11 mouse cellular contexts compared by ENCODE assay signal in genomic region chr8:120152636-120153035, GRCm38 (mm10). TPM values are rescaled to one million over a fixed set of nuclear protein-coding genes. Genes with fewer than 3 reads are reported as not detected.
DNase-seq lines count a peak whose midpoint lies in the region; ATAC-seq and TF ChIP-seq lines count a peak whose summit lies in the region.
"Had no signal": no experiment of that assay in that cellular context is flagged by ENCODE, and none has a peak within 500 bp of the region (broad histone marks: within the 10 kb centered on the region; RNA-seq: fewer than 3 reads in every experiment).

No protein-coding gene starts in this region.

- no peaks in the 10 kb centered on the region for H3K27me3 ChIP-seq in hindbrain, postnatal 0 days (ENCODE audit: insufficient read depth, low read length)
- no peaks in the 10 kb centered on the region for H3K27me3 ChIP-seq in hindbrain, embryonic 13.5 days
- peaks cover 6% of the 10 kb centered on the region; the same call in 1 of the 2 replicates for H3K27me3 ChIP-seq in E14TG2a.4 (ENCODE audit: insufficient read depth, low read length)
- H3K27me3 ChIP-seq in lung, embryonic 15.5 days = 0 out of 2 replicates have a peak, but pooled peaks cover 7% of the 10 kb centered on the region
- H3K27me3 ChIP-seq: limb, embryonic 15.5 days had no signal

- peaks cover 7% of the 10 kb centered on the region; the same call in 1 of the 2 replicates for H3K4me1 ChIP-seq in hindbrain, postnatal 0 days (ENCODE audit: insufficient read depth, low read length)
- peaks cover 14% of the 10 kb centered on the region for H3K4me1 ChIP-seq in hindbrain, embryonic 13.5 days (replicated peaks)
- peaks cover 29% of the 10 kb centered on the region for H3K4me1 ChIP-seq in E14TG2a.4 (replicated peaks; ENCODE audit: low read depth, low read length)
- H3K4me1 ChIP-seq in bone marrow macrophage, adult 2 months (ENCODE audit: control insufficient read depth, insufficient read depth, low read length) = peaks cover 31% of the 10 kb centered on the region
- H3K4me1 ChIP-seq in lung, embryonic 15.5 days = no peaks in the 10 kb centered on the region

- no peak overlapping the region for H3K9ac ChIP-seq in hindbrain, postnatal 0 days (replicated peaks; ENCODE audit: low read length)
- H3K9ac ChIP-seq in hindbrain, embryonic 13.5 days = no peak overlapping the region
- H3K9ac ChIP-seq in lung, embryonic 15.5 days = no peak overlapping the region
- H3K9ac ChIP-seq: intestine, embryonic 15.5 days; limb, embryonic 15.5 days had no signal

- H3K4me2 ChIP-seq in hindbrain, postnatal 0 days (ENCODE audit: low read depth, low read length) = no peak overlapping the region
- H3K4me2 ChIP-seq in hindbrain, embryonic 13.5 days = no peak overlapping the region
- no peak overlapping the region for H3K4me2 ChIP-seq in lung, embryonic 15.5 days
- H3K4me2 ChIP-seq: intestine, embryonic 15.5 days; limb, embryonic 15.5 days had no signal

- ATAC-seq in hindbrain, postnatal 0 days = no peak
- no peak for ATAC-seq in hindbrain, embryonic 13.5 days (ENCODE audit: low FRiP score)
- ATAC-seq in lung, embryonic 15.5 days (ENCODE audit: borderline replicate concordance, extremely low read depth, low FRiP score, low TSS enrichment) = no peak; the same call in 1 of the 2 replicates
- ATAC-seq: intestine, embryonic 15.5 days had no signal

- H3K27ac ChIP-seq in hindbrain, postnatal 0 days = no peak overlapping the region
- H3K27ac ChIP-seq in hindbrain, embryonic 13.5 days = no peak overlapping the region
- peak overlapping the region; percentile 57 for H3K27ac ChIP-seq in bone marrow macrophage, adult 2 months (ENCODE audit: insufficient read depth, low read depth, low read length)
- H3K27ac ChIP-seq in lung, embryonic 15.5 days = peak overlapping the region; percentile 69
- H3K27ac ChIP-seq: intestine, embryonic 15.5 days; limb, embryonic 15.5 days had no signal

- no peaks in the 10 kb centered on the region for H3K9me3 ChIP-seq in hindbrain, postnatal 0 days (ENCODE audit: low read length)
- H3K9me3 ChIP-seq in hindbrain, embryonic 13.5 days = no peaks in the 10 kb centered on the region
- peaks cover 5% of the 10 kb centered on the region for H3K9me3 ChIP-seq in E14TG2a.4 (ENCODE audit: low read length)
- H3K9me3 ChIP-seq in lung, embryonic 15.5 days = no peaks in the 10 kb centered on the region
- H3K9me3 ChIP-seq: intestine, embryonic 15.5 days; limb, embryonic 15.5 days had no signal

- H3K4me3 ChIP-seq in hindbrain, postnatal 0 days (ENCODE audit: low read length) = no peak overlapping the region
- H3K4me3 ChIP-seq in hindbrain, embryonic 13.5 days = no peak overlapping the region
- peak overlapping the region; percentile 63 for H3K4me3 ChIP-seq in E14TG2a.4 (replicated peaks; ENCODE audit: low read length)
- peak overlapping the region; percentile 4 for H3K4me3 ChIP-seq in bone marrow macrophage, adult 2 months (ENCODE audit: insufficient read depth, low read length)
- H3K4me3 ChIP-seq in lung, embryonic 15.5 days = no peak overlapping the region
- H3K4me3 ChIP-seq: intestine, embryonic 15.5 days; limb, embryonic 15.5 days had no signal

- peak; percentile 57 for DNase-seq in hindbrain, postnatal 0 days (ENCODE audit: low spot score)
- no peak for DNase-seq in Muller cell, postnatal 12 days (ENCODE audit: inconsistent ontology term)
- no peak for DNase-seq in T-cell, adult 2 months (ENCODE audit: low spot score)
- DNase-seq in ovary, postnatal 14 days (ENCODE audit: low spot score) = no peak
- DNase-seq: thymus, adult 2 months had no signal

- 48% methylated on average over 7 of the region's 7 CpGs for WGBS in hindbrain, postnatal 0 days
- WGBS in hindbrain, embryonic 13.5 days = 64% methylated on average over 7 of the region's 7 CpGs
- WGBS in lung, embryonic 15.5 days = 46% methylated on average over 7 of the region's 7 CpGs

- no peak for TF ChIP-seq CTCF in hindbrain, postnatal 0 days (IDR thresholded peaks at IDR 0.05; ENCODE audit: low read depth)
- no peak for TF ChIP-seq CTCF in E14TG2a.4 (conservative IDR thresholded peaks at IDR 0.05; ENCODE audit: low read length)
- TF ChIP-seq CTCF in bone marrow macrophage, adult 2 months (IDR thresholded peaks at IDR 0.05; ENCODE audit: low read depth, low read length) = no peak

- H3K36me3 ChIP-seq in hindbrain, postnatal 0 days (ENCODE audit: insufficient read depth, low read length) = 0 out of 2 replicates have a peak, but pooled peaks cover 3% of the 10 kb centered on the region
- H3K36me3 ChIP-seq in hindbrain, embryonic 13.5 days = peaks cover 50% of the 10 kb centered on the region
- H3K36me3 ChIP-seq in E14TG2a.4 (ENCODE audit: insufficient read depth, low read length) = no peaks in the 10 kb centered on the region
- no peaks in the 10 kb centered on the region for H3K36me3 ChIP-seq in lung, embryonic 15.5 days
- H3K36me3 ChIP-seq: intestine, embryonic 15.5 days; limb, embryonic 15.5 days had no signal

- TF ChIP-seq POLR2A in bone marrow macrophage, adult 2 months (IDR thresholded peaks at IDR 0.05; ENCODE audit: borderline replicate concordance, low read depth, low read length) = no peak

RNA-seq across cellular contexts. Expression of gene Fam92b, which starts 24.6 kb away (rescaled TPM):
- 1.2 and 3.3 TPM in 2 replicates for total RNA-seq in hindbrain, postnatal 0 days (2014; rRNA removed)
- polyA plus RNA-seq in hindbrain, postnatal 0 days (2015; fragmentation: Nextera tagmentation; extraction: Ambion mirVana) = 1.6 and 2.0 TPM in 2 replicates
- 2.2 and 2.6 TPM in 2 replicates for polyA plus RNA-seq in hindbrain, embryonic 13.5 days (2015; fragmentation: Nextera tagmentation; extraction: Ambion mirVana)
- polyA plus RNA-seq in bone marrow macrophage, adult 2 months (2012; ENCODE audit: insufficient read depth, insufficient read length, missing spikeins) = not detected in 2 replicates
- polyA plus RNA-seq in lung, embryonic 15.5 days (2015; fragmentation: Nextera tagmentation; extraction: Ambion mirVana) = 1.1 and 1.4 TPM in 2 replicates
- polyA plus RNA-seq: limb, embryonic 15.5 days had no signal

RNA-seq across cellular contexts. Expression of gene 6430548M08Rik, which starts 38.7 kb away (rescaled TPM):
- total RNA-seq in hindbrain, postnatal 0 days (2014; rRNA removed) = 66.1 and 75.6 TPM in 2 replicates
- polyA plus RNA-seq in hindbrain, postnatal 0 days (2015; fragmentation: Nextera tagmentation; extraction: Ambion mirVana) = 33.9 and 35.6 TPM in 2 replicates
- 23.2 and 24.8 TPM in 2 replicates for polyA plus RNA-seq in hindbrain, embryonic 13.5 days (2015; fragmentation: Nextera tagmentation; extraction: Ambion mirVana)
- 40.4 and 43.2 TPM in 2 replicates for polyA plus RNA-seq in bone marrow macrophage, adult 2 months (2012; ENCODE audit: insufficient read depth, insufficient read length, missing spikeins)
- 7.4 and 8.0 TPM in 2 replicates for polyA plus RNA-seq in lung, embryonic 15.5 days (2015; fragmentation: Nextera tagmentation; extraction: Ambion mirVana)

RNA-seq across cellular contexts. Expression of gene Zdhhc7, which starts 51.4 kb away (rescaled TPM):
- total RNA-seq in hindbrain, postnatal 0 days (2014; rRNA removed) = 37.7 and 46.2 TPM in 2 replicates
- polyA plus RNA-seq in hindbrain, postnatal 0 days (2015; fragmentation: Nextera tagmentation; extraction: Ambion mirVana) = 25.3 and 26.6 TPM in 2 replicates
- polyA plus RNA-seq in hindbrain, embryonic 13.5 days (2015; fragmentation: Nextera tagmentation; extraction: Ambion mirVana) = 27.9 and 29.3 TPM in 2 replicates
- 33.5 and 36.9 TPM in 2 replicates for polyA plus RNA-seq in bone marrow macrophage, adult 2 months (2012; ENCODE audit: insufficient read depth, insufficient read length, missing spikeins)
- polyA plus RNA-seq in lung, embryonic 15.5 days (2015; fragmentation: Nextera tagmentation; extraction: Ambion mirVana) = 38.3 and 40.0 TPM in 2 replicates

Comparison
In these comparisons a context has a peak if more than half of its experiments do, and no peak if none do; other contexts are left out.
1. H3K27ac ChIP-seq: peak in bone marrow macrophage, adult 2 months (single experiment) and lung, embryonic 15.5 days (single experiment); none in hindbrain, postnatal 0 days (single experiment) and hindbrain, embryonic 13.5 days (single experiment).
2. H3K4me3 ChIP-seq: peak in E14TG2a.4 (single experiment) and bone marrow macrophage, adult 2 months (single experiment); none in hindbrain, postnatal 0 days (single experiment), hindbrain, embryonic 13.5 days (single experiment) and lung, embryonic 15.5 days (single experiment).